Comparison of ENCODE assay signal across 8 mouse cellular contexts in genomic region chr4:140702611-140703327, GRCm38 (mm10). TPM values are rescaled to one million over a fixed set of nuclear protein-coding genes. Genes with fewer than 3 reads are reported as not detected.
DNase-seq lines count a peak whose midpoint lies in the region; ATAC-seq lines count a peak whose summit lies in the region.

No protein-coding gene starts in this region.

- no peaks in the 10 kb centered on the region for H3K9me3 ChIP-seq in hindbrain, embryonic 11.5 days (ENCODE audit: control insufficient read depth, low read length)

- H3K4me2 ChIP-seq in hindbrain, embryonic 11.5 days (replicated peaks; ENCODE audit: low read depth, low read length), result peak overlapping the region; percentile 84

- 0% methylated on average over 41 of the region's 68 CpGs for WGBS in hindbrain, embryonic 11.5 days

- no peaks in the 10 kb centered on the region for H3K36me3 ChIP-seq in hindbrain, embryonic 11.5 days (ENCODE audit: control insufficient read depth, insufficient read depth, low read length)

- H3K4me1 ChIP-seq in hindbrain, embryonic 11.5 days (replicated peaks; ENCODE audit: control insufficient read depth, insufficient read depth, low read length), result peaks cover 9% of the 10 kb centered on the region

- H3K27me3 ChIP-seq in hindbrain, embryonic 11.5 days (ENCODE audit: control insufficient read depth, insufficient read depth, low read length), result peaks cover 22% of the 10 kb centered on the region

- peak overlapping the region; percentile 99 for H3K27ac ChIP-seq in hindbrain, embryonic 11.5 days (ENCODE audit: low read depth, low read length)

- 0 out of 2 replicates have a peak, but pooled peaks have one; percentile 25 for ATAC-seq in frontal cortex, adult (ENCODE audit: low TSS enrichment)
- peak; percentile 80 for ATAC-seq in hindbrain, embryonic 11.5 days (ENCODE audit: low FRiP score)

- peak; percentile 91 for DNase-seq in NIH3T3 (ENCODE audit: low read depth)
- DNase-seq in cerebellum, adult 9-10 months, result peak; percentile 75
- DNase-seq in hindbrain, embryonic 11.5 days (ENCODE audit: low spot score), result peak; percentile 91
- peak; percentile 71 to 76 for DNase-seq in layer of hippocampus, postnatal 36 days
- peak; percentile 77 for DNase-seq in lung, postnatal 36 days
- DNase-seq in retina, postnatal 7 days (ENCODE audit: low read depth, low spot score), result peak; percentile 75
- peak; percentile 82 for DNase-seq in urinary bladder, adult 2 months (ENCODE audit: low spot score)

- H3K4me3 ChIP-seq in hindbrain, embryonic 11.5 days (ENCODE audit: low read depth, low read length), result peak overlapping the region; percentile 97

- H3K9ac ChIP-seq in hindbrain, embryonic 11.5 days (ENCODE audit: low read depth, low read length), result peak overlapping the region; percentile 95

RNA-seq across cellular contexts. Expression of gene Rcc2, which starts 2.4 kb away (rescaled TPM):
- polyA plus RNA-seq in hindbrain, embryonic 11.5 days (2014; fragmentation: Nextera tagmentation; extraction: Ambion mirVana), result 44.3 and 59.6 TPM in 2 replicates
- 10 to 100 TPM; 87.9 to 90.7 TPM for total RNA-seq in layer of hippocampus, postnatal 36 days (2021)
- 21.6 and 31.5 TPM in 2 replicates for polyA plus RNA-seq in urinary bladder, adult 2 months (2012; rRNA removed)

RNA-seq across cellular contexts. Expression of gene Arhgef10l, which starts 37.0 kb away (rescaled TPM):
- polyA plus RNA-seq in hindbrain, embryonic 11.5 days (2014; fragmentation: Nextera tagmentation; extraction: Ambion mirVana), result 13.8 and 14.5 TPM in 2 replicates
- total RNA-seq in layer of hippocampus, postnatal 36 days (2021), result 10 to 100 TPM; 41.7 to 43.9 TPM
- 30.0 and 30.8 TPM in 2 replicates for polyA plus RNA-seq in urinary bladder, adult 2 months (2012; rRNA removed)

RNA-seq across cellular contexts. Expression of gene Padi6, which starts 39.7 kb away (rescaled TPM):
- 0.13 TPM in 1 of 2 replicates, not detected in the other for polyA plus RNA-seq in hindbrain, embryonic 11.5 days (2014; fragmentation: Nextera tagmentation; extraction: Ambion mirVana)
- total RNA-seq in layer of hippocampus, postnatal 36 days (2021), result not detected
- not detected in 2 replicates for polyA plus RNA-seq in urinary bladder, adult 2 months (2012; rRNA removed)

Comparison
In these comparisons a context has a peak if more than half of its experiments do, and no peak if none do; other contexts are left out.
1. Peak in every context shown above with its lines: DNase-seq, ATAC-seq, H3K4me3 ChIP-seq and H3K27ac ChIP-seq.